Mouse (Mus musculus) thymus, postnatal 0 days (tissue): ENCODE measurements around the gene Fbf1. TPM values are rescaled to one million over a fixed set of nuclear protein-coding genes. Genes with fewer than 3 reads are reported as not detected.
A peak's percentile ranks its signal among the peaks of the same experiment; 100 is the strongest.
"Not testable (repeated sequence)": the region's sequence is repeated elsewhere in the genome, so short reads cannot be mapped to it uniquely, and the experiment has no call there.

Experiments used
- DNase-seq: peaks from one replicate; pipeline ENCODE4 v3.0.0-alpha.2; 2015; ENCODE audit warnings: low spot score
- polyA plus RNA-seq: library from polyadenylated mRNA; unstranded; fragments of >200 nt; fragmentation: Nextera tagmentation; extraction: Ambion mirVana; gene quantifications from 2 replicates; pipeline ENCODE4 v1.2.1, GENCODE M21; 2015

Gene Fbf1
- polyA plus RNA-seq, 1 experiment from 2014 or later = 12.0 TPM

DNA sequence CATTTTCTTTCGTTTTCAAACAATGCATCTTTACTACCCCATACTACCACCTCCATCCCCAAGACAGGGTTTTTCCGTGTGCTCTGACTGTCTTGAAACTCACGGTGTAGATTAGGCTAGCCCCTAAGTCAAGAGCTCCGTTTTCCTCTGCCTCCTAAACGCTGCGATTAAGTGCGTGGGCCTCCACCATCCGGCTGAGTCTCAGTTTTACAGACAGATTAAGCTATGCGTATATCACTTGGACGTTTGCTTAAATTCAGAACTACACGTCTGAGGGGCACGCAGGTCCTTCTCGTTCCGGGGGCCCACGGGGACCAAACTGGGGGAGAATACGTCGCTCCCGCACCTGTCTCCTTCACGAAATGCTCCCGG is 29.9 kb downstream of the Fbf1 start:
- no peak for DNase-seq

DNA sequence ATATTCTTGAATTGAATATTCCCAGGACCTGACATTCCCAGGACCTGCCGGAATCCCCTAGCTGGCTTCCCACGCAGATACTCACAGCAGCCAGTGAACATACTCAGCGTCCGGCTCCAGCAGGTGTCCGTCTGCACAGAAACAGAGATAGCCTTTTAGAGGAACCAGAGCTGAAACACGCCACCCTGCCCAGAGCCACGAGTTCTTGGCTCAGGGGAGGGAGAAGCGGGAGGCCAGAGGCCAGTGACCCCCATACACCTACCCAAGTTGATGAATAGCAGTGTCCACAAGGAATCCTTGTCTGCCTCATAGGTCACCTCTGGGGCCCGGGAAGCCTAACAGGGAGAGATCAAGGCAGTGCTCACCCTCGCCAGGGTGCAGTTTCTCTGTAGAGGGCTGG is 33.8 kb downstream of the Fbf1 start:
- DNase-seq = no peak

GRCm38 (mm10) chr11:116133497-116133896 is 34.5 kb downstream of the Fbf1 start:
- DNase-seq = no peak

DNA sequence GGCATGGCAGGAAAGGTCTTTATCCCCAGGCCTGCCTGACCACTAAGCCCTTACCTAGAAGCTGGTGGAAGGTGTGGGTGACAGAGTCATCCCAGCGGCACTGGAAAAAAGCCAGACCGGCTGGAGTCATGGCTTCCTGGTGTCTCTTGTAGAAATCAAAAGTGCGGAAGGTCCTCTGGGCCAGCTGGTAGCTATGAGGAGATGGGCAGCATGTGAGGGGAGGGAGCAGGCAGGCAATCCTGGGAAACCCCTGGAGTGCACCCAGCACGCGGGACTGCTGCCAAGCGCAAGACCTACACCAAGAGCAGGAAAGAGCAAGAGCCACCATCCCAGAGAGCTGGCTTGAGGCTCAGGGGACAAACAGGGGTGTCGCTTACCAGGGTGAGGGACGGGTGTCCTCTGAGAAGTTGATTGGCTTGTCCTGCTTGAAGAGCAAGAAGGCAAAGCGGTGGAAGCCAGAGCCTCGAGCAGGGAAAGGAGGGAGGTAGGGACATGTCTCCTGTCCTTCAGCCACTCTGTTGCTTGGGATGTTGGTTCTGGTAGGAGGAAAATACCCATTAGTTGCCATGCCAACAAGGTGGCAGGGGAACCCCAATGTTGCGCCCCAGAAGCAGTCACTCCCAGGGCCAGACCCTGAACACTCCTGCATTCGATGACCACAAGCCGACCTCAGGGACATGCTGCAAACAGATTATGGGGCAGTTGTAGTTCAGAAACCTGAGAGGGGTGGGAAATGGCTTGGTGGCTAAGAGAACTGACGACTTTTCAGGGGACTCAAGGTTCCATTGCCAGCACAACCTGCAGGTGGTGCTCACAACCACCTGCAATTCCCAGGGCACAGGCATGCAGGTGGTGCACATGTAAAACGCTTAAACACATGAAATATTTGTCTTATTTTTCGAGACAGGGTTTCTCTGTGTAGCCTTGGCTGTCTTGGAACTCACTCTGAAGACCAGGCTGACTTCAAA is 35.3 kb downstream of the Fbf1 start:
- peak; percentile 58 for DNase-seq

DNA sequence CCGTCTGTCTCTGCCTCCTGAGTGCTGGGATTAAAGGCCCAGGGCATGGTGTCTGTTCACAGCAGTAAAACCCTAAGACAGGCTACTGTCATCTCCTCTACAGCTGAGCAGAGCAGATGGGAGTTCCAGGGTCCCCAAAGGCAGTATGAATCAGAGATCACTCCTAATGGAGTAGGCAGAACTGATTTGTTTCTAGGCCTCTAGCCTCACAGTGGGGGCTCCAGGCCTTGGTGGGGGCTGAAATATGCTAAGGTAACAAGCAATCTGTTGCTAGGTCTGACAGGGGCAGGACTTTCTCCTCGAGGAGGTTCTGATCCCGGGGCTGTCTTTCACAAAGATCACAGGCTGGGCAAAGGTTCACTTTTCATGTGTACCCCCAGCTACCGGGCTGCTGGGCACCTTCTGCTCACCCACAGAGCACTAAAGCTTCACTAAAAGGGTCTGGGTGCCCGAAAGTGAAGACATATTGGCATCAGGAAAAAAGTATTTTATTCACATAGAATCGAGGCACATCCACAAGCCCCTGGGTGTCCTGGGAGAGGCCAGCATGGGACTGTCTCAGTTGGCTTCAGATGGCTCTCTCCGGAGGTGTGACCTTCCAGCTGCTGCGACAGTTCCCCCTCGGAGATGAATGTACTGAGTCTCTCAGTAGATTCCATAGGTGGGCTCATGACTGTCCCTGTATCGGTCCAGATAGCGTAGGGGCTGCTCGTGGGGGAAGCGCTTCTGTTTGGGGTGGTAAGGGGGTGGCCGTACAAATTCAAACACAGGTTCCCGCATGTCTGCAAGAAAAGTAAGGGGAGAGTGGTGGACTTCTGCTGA is 36.4 kb downstream of the Fbf1 start:
- DNase-seq = no peak

DNA sequence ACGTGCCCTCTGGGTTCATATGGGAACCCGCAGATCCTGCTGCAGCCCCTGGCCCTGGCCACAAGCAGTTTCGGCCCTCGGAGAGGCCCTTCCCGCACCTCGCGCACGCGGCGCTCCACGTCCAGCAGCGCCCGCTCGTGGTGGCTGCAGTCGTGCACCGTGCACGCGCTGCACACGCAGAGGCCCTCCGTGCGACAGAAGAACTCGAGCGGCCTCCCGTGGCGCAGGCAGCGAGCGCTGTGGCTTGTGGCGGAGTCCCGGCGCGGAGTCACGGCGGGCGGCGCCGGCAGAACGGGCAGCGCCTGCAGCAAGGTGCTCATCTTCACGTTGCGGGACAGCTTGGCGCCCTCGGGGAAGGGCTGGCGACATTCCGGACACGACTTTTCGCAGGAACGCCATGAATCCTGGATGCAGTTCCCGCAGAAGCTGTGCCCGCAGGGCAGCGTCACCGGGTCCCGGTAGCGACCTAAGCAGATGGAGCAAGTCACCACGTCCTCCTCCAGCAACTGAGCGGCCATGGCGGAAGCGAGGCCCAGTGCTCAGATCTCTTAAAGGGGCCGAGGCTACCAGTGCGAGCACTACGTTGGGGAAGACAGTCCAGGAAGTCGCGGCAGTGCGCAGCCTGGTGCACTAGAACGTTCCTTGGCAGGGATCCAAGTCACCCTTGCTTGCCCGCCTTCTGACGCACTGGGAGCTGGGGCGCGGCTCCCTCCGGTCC is 37.3 kb downstream of the Fbf1 start, which contains the start of gene Trim65:
Gene Trim65 (minus strand): TSS at position 641 of the 718 bp plus-strand sequence.
- DNase-seq = peak; percentile 87

- DNase-seq = peak; percentile 69
These were observed 37.9 kb downstream of the Fbf1 start for GRCm38 (mm10) chr11:116129993-116130487.

DNA sequence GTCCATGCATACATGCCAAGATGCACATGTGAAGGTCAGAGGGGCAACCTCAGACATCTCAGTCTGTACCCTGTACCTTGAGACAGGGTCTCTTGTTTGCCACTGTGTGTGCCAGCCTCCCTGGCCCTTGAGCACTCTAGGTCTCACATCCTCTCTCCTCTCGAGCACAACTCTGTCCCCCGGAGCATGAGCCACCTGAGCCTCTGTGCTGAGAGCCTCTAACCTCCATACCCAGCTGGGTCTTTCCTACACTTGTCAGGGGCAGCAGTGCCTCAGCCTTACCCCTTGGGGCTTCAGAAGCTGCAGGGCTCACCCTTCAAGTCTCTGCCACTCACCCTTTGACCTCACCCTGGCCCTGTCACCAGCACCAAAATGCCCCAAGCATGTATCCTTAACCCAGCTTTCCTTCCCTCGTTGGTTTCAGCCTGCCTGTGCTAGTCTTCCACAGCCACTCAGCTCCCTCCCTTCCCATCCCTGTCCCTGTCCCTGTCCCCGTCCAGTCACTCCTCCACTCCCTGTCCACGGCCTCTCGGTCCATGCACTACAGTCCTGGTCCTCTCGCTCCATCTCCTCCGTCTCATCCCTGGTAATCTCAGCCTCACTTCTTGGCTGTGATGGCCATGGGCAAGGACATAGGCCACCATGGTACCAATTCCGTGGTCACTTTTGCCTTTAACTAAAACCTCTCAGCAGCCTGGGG is 38.7 kb downstream of the Fbf1 start:
- no peak for DNase-seq

DNA sequence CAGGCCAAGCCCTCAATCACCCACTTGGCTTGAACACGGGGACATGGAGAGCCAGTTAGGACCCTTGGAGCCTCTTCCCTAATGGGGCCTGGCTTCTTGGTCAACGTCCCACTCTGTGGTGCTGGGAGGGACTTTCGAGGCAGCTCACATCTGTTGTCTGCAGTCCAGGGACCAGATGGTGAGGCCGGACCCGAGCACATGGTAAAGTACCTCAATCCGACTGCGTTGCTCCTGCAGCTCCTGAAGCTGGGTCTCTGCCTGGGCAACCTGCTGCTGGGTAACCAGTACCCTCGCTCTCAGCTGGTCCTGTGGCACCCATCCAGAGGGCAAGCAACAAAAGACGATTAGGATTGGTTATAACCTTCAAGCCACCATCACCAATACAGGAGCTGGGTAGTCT is 40.0 kb downstream of the Fbf1 start:
- no peak for DNase-seq

GRCm38 (mm10) chr11:116127156-116127980 is 40.6 kb downstream of the Fbf1 start, which contains the start of gene Trim47:
Gene Trim47 (minus strand): TSS chr11:116127210.
- no peak for DNase-seq

- DNase-seq = no peak
These were observed 41.7 kb downstream of the Fbf1 start for GRCm38 (mm10) chr11:116126261-116126660.

GRCm38 (mm10) chr11:116121731-116122245 is 46.2 kb downstream of the Fbf1 start:
- not testable (repeated sequence) for DNase-seq

DNA sequence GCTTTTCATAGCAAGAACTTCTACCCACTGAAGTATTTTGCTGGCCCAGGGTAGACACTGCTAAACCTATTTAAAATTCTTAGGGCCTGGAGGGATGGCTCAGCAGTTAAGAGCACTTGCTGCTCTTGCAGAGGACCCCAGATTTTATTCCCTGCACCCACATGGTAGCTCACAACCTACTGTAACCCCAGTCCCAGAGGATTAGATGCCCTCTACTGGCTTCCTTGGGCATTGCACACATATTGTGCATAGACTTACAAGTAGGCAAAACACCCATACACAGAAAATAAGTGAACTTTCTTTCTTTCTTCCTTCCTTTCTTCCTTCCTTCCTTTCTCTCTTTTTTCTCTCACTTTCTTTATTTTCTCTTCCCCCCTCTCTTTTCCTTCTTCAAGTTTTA is 50.1 kb downstream of the Fbf1 start:
- no peak for DNase-seq

DNA sequence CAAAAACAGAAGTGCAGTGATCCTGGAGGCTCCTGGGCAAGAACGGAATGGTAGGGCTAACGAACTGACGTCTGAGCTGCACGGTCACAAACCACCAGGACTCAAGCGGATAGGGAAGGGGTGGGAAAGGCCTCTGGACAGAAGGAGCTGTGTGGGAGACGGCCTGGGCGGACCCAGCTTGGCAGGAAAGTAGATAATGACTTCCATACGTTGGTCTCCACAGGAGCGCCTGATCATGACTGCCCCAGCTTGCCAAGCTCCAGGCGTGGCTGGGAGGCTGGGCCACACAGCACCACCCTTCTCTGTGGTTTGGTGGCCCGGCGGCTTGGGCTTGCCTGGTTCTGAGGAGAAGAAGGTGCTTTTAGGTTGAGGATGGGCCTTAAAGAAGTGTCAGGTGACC is 50.7 kb downstream of the Fbf1 start:
- no peak for DNase-seq

GRCm38 (mm10) chr11:116111611-116112203 is 56.3 kb downstream of the Fbf1 start:
- no peak for DNase-seq

DNA sequence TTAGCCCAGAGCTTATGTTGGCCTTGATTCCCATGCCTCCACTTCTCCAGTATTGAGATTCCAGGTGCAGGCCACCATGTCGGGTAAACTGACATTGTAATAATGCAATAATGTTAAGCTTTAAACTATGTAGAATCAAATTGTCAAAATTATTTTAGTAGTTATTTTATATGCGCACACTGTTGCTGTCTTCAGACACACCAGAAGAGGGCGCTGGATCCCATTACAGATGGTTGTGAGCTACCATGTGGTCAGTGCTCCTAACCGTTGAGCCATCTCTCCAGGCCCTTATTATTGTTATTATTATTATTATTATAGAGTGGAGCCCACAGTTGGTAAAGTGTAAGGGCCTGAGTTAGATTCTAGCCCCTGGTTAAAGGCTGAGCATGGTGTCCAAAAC is 56.9 kb downstream of the Fbf1 start:
- DNase-seq = no peak

DNA sequence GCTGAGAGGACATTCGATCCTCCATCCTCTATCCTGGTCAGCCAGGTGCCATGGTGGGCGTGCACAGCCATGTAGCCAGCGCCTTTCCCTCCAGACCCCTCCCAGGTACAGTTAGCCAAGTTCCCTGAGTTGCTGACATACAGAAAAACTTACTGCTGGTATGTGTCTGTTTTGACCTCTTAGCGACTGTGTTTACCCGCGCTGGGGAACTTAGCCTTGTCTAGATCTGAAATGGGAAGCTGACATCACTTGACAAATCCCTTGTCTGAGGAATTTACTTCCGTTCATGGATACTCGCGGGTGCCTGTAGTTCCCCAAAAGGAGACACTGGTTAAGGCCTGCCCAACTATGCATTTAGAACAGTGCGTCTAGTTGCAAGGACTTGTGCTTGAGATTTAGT is 57.4 kb downstream of the Fbf1 start:
- DNase-seq = no peak

GRCm38 (mm10) chr11:116110131-116110530 is 57.8 kb downstream of the Fbf1 start:
- DNase-seq = no peak

DNA sequence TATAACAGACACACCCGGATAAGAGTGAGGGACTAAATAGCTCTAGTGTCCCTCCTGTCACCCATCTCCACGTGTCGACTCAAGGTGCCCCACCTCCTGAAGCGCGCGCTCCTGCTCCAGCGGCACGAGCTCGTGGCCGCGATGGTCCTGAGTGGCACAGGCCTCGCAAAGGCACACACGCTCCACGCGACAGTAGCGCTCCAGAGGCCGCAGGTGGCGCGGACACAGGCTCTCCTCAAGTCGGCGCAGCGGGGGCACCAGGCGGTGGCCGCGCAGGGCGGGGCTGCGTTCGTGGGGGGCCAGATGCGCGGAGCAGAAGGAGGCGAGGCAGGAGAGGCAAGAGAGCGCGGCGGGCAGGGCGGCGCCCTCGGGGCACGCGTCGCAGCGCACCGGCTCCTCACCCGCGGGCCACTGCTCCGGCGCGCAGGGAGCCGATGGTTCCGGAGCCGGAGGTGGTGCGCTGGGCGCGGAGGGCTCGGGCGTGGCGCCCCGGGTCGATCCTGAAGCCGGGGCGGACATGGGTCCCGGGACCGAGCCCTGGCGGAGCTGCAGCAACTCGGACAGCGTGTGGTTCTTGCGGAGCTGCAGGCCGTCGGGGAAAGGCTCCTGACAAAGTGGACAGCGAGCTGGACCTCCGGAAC is 58.4 kb downstream of the Fbf1 start:
- no peak for DNase-seq
